Mouse (Mus musculus): ENCODE measurements around the gene Mvp. TPM values are rescaled to one million over a fixed set of nuclear protein-coding genes. Genes with fewer than 3 reads are reported as not detected.
A peak's percentile ranks its signal among the peaks of the same experiment; 100 is the strongest.

Gene Mvp
- total RNA-seq, 2 experiments from 2014 or later = 5.2 to 6.7 TPM

GRCm38 (mm10) chr7:127020901-127021562 lies 6.6 kb upstream of the Mvp start, which contains the start of the genes Gm42742 and Prrt2:
TSS of gene Gm42742 (minus strand) at chr7:127021097.
TSS of gene Prrt2 (minus strand) at chr7:127021211.
- intact Hi-C loops (cut with DNase I) = loop anchor here (2.0 kb wide), 1 partner anchor 70 kb away; the partner anchor contains the start of gene Sez6l2
- peak; percentile 74 to 85 for DNase-seq (ENCODE audit: low spot score in 2 of 2)

- intact Hi-C loops (cut with DNase I) = loop anchor here (2.0 kb wide), 1 partner anchor 70 kb away; the partner anchor contains the start of gene Sez6l2
- DNase-seq (ENCODE audit: low spot score in 2 of 2) = peak in 1 of 2 experiments; percentile 48
These were observed 6.1 kb upstream of the Mvp start for GRCm38 (mm10) chr7:127020491-127020890.

GRCm38 (mm10) chr7:127020031-127020430 lies 5.6 kb upstream of the Mvp start:
- intact Hi-C loops (cut with DNase I) = loop anchor here (2.0 kb wide), 1 partner anchor 69 kb away; the partner anchor contains the start of gene Sez6l2
- peak in 1 of 2 experiments; percentile 43 for DNase-seq (ENCODE audit: low spot score in 2 of 2)

- intact Hi-C loops (cut with DNase I) = no loop called here
- DNase-seq (ENCODE audit: low spot score in 2 of 2) = no peak
These were observed 5.0 kb upstream of the Mvp start for GRCm38 (mm10) chr7:127019306-127019960.

GRCm38 (mm10) chr7:127018416-127019305 lies 4.2 kb upstream of the Mvp start:
- intact Hi-C loops (cut with DNase I) = no loop called here
- no peak for DNase-seq (ENCODE audit: low spot score in 2 of 2)

- DNase-seq (ENCODE audit: low spot score in 2 of 2) = no peak
- intact Hi-C loops (cut with DNase I) = loop anchor here (2.0 kb wide), 2 partner anchors 87 to 155 kb away; partner anchors contain the start of gene Ino80e
These were observed 3.5 kb upstream of the Mvp start for GRCm38 (mm10) chr7:127017950-127018345.

GRCm38 (mm10) chr7:127016971-127017949 lies 2.8 kb upstream of the Mvp start, which contains the start of gene Pagr1a:
TSS of gene Pagr1a (minus strand) at chr7:127017352.
- intact Hi-C loops (cut with DNase I) = loop anchor here (2.0 kb wide), 2 partner anchors 88 to 154 kb away; partner anchors contain the start of gene Ino80e
- peak; percentile 98 for DNase-seq (ENCODE audit: low spot score in 2 of 2)

GRCm38 (mm10) chr7:127016486-127016938 lies 2.1 kb upstream of the Mvp start:
- intact Hi-C loops (cut with DNase I) = loop anchor here (2.0 kb wide), 2 partner anchors 88 to 154 kb away; partner anchors contain the start of gene Ino80e
- peak in 1 of 2 experiments; percentile 65 for DNase-seq (ENCODE audit: low spot score in 2 of 2)

GRCm38 (mm10) chr7:127016481-127016485 lies 1.9 kb upstream of the Mvp start, which contains the start of gene Pagr1b:
TSS of gene Pagr1b (minus strand) at chr7:127016484.
- intact Hi-C loops (cut with DNase I) = loop anchor here (2.0 kb wide), 2 partner anchors 89 to 153 kb away; partner anchors contain the start of gene Ino80e
- no peak for DNase-seq (ENCODE audit: low spot score in 2 of 2)

- DNase-seq (ENCODE audit: low spot score in 2 of 2) = peak in 1 of 2 experiments; percentile 11
- intact Hi-C loops (cut with DNase I) = loop anchor here (2.0 kb wide), 2 partner anchors 89 to 153 kb away; partner anchors contain the start of gene Ino80e
These were observed 1.7 kb upstream of the Mvp start for GRCm38 (mm10) chr7:127016081-127016480.

- DNase-seq (ENCODE audit: low spot score in 2 of 2) = no peak
- intact Hi-C loops (cut with DNase I) = loop anchor here (2.0 kb wide), 1 partner anchor 38 kb away; the partner anchor contains the start of gene Cdiptos
These were observed 572 bp upstream of the Mvp start for GRCm38 (mm10) chr7:127014993-127015392.

- intact Hi-C loops (cut with DNase I) = no loop called here
- DNase-seq (ENCODE audit: low spot score in 2 of 2) = no peak
These were observed 1.0 kb downstream of the Mvp start for GRCm38 (mm10) chr7:127013385-127013784.

- no peak for DNase-seq (ENCODE audit: low spot score in 2 of 2)
- intact Hi-C loops (cut with DNase I) = no loop called here
These were observed 1.6 kb downstream of the Mvp start for GRCm38 (mm10) chr7:127012845-127013244.

GRCm38 (mm10) chr7:127012374-127012773 lies 2.0 kb downstream of the Mvp start:
- intact Hi-C loops (cut with DNase I) = no loop called here

GRCm38 (mm10) chr7:127011717-127012116 lies 2.7 kb downstream of the Mvp start:
- intact Hi-C loops (cut with DNase I) = no loop called here
- no peak for DNase-seq (ENCODE audit: low spot score in 2 of 2)

More at GRCm38 (mm10) chr7:127012374-127012773, 2.0 kb downstream of the Mvp start:
- no peak for DNase-seq (ENCODE audit: low spot score in 2 of 2)

- intact Hi-C loops (cut with DNase I) = no loop called here
- DNase-seq (ENCODE audit: low spot score in 2 of 2) = no peak
These were observed 3.4 kb downstream of the Mvp start for GRCm38 (mm10) chr7:127011051-127011450.

GRCm38 (mm10) chr7:127009307-127010085 lies 4.9 kb downstream of the Mvp start:
- no peak for DNase-seq (ENCODE audit: low spot score in 2 of 2)
- intact Hi-C loops (cut with DNase I) = no loop called here
